Mouse (Mus musculus): ENCODE results near the gene Cdcp2. TPM values are rescaled to one million over a fixed set of nuclear protein-coding genes. Genes with fewer than 3 reads are reported as not detected.

Gene Cdcp2
- polyA plus RNA-seq, 1 experiment from 2014 or later = not detected

DNA sequence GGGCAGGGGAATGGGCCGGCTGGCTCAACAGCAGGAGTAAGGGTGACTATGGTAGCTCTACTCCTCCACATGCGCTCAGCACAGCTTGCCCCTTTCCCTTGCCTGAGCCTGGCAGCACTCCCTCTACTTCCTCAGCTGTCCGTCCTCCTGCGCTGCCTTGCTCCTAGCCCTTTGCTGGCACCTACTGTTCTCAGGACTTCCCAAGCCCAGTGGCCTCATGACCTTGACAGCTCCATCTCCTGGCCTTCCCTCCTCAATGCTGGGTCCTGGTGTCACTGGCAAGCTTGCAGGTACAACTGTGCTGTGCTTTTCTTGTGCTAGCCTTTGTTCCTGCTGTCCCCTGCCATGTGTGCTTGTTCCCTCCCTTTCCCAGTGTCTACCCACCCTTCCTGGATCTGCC lies 13.6 kb upstream of the Cdcp2 start:
- Histone ChIP-seq H3K9me3 (ENCODE audit: control insufficient read depth, low read length) (no peaks in the 10 kb centered on the region), H3K27me3 (replicated peaks; ENCODE audit: control insufficient read depth, insufficient read depth, low read length) (no peaks in the 10 kb centered on the region), H3K36me3 (ENCODE audit: control insufficient read depth, insufficient read depth, low read length) (no peaks in the 10 kb centered on the region), H3K9ac (ENCODE audit: low read depth, low read length) (no peak overlapping the region), H3K4me3 (ENCODE audit: low read length) (no peak overlapping the region), H3K4me2 (ENCODE audit: low read depth, low read length) (no peak overlapping the region), H3K4me1 (ENCODE audit: control insufficient read depth, insufficient read depth, low read length) (no peaks in the 10 kb centered on the region), H3K27ac (ENCODE audit: low read length) (no peak overlapping the region)
- 90% methylated on average over 4 of the region's 4 CpGs for WGBS
- no peak for ATAC-seq

DNA sequence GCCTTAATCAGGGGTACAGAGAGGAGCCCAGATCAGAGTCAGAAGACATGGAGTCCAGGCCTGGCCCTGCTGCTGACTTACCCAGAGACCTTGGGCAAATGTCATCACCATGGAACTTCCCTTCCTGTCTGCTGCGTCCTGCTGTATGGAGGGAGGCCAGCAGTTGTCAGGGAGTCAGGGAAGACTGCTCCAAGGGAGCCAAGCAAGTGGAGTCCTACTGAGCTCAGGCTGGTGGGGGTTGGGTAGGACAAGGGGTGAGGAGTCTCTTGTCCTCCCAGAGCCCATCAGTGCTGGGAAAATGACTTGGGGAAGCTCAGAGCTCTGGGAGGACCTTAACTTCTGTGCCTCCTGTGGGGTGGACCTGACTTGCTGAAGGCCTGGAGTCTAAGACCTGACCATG lies 12.3 kb upstream of the Cdcp2 start:
- H3K4me3 ChIP-seq (ENCODE audit: low read length) = no peak overlapping the region
- WGBS = 26% methylated on average over 1 of the region's 1 CpGs
- no peaks in the 10 kb centered on the region for H3K4me1 ChIP-seq (ENCODE audit: control insufficient read depth, insufficient read depth, low read length)
- H3K4me2 ChIP-seq (ENCODE audit: low read depth, low read length) = no peak overlapping the region
- no peaks in the 10 kb centered on the region for H3K36me3 ChIP-seq (ENCODE audit: control insufficient read depth, insufficient read depth, low read length)
- H3K9ac ChIP-seq (ENCODE audit: low read depth, low read length) = no peak overlapping the region
- H3K9me3 ChIP-seq (ENCODE audit: control insufficient read depth, low read length) = no peaks in the 10 kb centered on the region
- no peak overlapping the region for H3K27ac ChIP-seq (ENCODE audit: low read length)
- H3K27me3 ChIP-seq (replicated peaks; ENCODE audit: control insufficient read depth, insufficient read depth, low read length) = no peaks in the 10 kb centered on the region
- no peak for ATAC-seq

DNA sequence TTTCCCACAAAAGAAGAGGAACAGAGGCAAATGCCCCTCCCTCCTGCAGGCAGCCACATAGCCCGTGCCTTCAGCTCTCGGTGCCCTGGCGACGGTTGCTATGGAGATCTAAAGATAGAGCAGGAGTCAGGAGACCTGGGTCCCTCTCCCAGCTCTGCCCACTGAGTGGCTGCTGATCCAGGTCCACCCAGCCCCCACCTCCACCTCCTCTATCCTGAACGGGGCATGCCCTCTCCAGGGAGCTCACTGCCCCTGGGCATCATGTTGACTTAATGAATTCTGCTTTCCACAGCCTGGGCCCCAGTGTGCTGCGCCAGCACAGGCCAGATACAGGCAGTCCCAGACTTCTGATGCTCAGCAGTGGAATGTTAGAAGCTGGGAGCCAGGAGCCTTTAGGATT lies 11.8 kb upstream of the Cdcp2 start:
- H3K9me3 ChIP-seq (ENCODE audit: control insufficient read depth, low read length) = no peaks in the 10 kb centered on the region
- no peak overlapping the region for H3K4me3 ChIP-seq (ENCODE audit: low read length)
- H3K27ac ChIP-seq (ENCODE audit: low read length) = no peak overlapping the region
- H3K9ac ChIP-seq (ENCODE audit: low read depth, low read length) = no peak overlapping the region
- no peaks in the 10 kb centered on the region for H3K4me1 ChIP-seq (ENCODE audit: control insufficient read depth, insufficient read depth, low read length)
- 17% methylated on average over 6 of the region's 6 CpGs for WGBS
- no peak overlapping the region for H3K4me2 ChIP-seq (ENCODE audit: low read depth, low read length)
- H3K36me3 ChIP-seq (ENCODE audit: control insufficient read depth, insufficient read depth, low read length) = no peaks in the 10 kb centered on the region
- H3K27me3 ChIP-seq (replicated peaks; ENCODE audit: control insufficient read depth, insufficient read depth, low read length) = no peaks in the 10 kb centered on the region
- ATAC-seq = peak; percentile 46; the same call in 1 of the 2 replicates

DNA sequence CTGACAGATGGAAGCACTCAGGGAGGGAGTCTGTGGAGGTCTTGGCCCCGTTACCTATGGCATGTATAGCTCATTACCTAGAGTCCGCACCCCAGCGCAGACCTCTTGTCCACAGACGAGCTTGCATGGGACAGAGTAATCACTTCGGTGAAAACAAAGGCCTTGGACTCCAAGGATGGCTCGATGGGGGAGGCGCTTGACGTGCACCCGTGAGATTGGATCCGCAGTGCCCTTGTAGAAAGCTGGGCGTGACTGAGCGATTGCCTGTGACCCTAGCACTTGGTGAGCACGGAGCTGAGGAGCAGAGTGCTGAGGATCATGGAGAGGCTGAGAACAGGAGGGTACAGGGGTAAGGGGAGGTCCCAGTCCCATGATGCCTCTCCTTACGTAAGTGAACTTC lies 5.0 kb upstream of the Cdcp2 start:
- 82% methylated on average over 14 of the region's 14 CpGs for whole genome bisulfite sequencing
- no peak for ATAC-seq
- H3K4me3 ChIP-seq (ENCODE audit: low read length) = no peak overlapping the region

DNA sequence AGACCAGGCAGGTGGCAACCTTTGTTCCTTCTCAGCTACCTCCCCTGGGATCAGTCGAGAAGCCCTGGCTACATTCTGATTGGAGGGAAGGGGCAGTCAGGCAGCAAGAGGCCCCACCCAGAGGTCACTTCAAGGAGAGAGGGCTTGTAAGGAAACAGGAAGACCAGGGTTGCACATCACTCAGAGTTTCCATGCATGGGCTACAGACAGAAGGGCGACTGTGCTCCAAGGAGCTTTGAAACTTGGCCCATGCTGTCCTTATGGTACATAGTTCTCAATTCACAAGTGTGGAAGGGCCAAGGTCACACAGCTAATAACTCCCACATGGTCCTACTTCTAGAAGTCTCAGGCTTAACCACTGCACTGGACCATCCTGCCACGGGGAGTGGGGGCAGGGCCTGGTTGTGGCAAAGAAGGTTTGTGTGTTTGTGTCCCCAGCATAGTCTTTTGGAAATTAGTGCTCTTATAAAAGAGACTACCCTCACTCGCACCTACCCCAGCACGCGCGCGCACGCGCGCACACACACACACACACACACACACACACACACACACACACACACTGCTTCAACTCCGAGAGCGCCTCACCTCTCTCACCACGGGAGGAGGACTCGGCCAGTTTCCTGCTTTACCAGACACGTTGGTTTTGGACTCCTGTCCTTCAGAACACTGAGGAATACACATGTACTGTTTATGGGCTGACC lies 2.1 kb upstream of the Cdcp2 start:
- no peaks in the 10 kb centered on the region for H3K36me3 ChIP-seq (ENCODE audit: control insufficient read depth, insufficient read depth, low read length)
- H3K27ac ChIP-seq (ENCODE audit: low read length) = no peak overlapping the region
- H3K9me3 ChIP-seq (ENCODE audit: control insufficient read depth, low read length) = no peaks in the 10 kb centered on the region
- peaks cover 6% of the 10 kb centered on the region; the same call in 1 of the 2 replicates for H3K4me1 ChIP-seq (ENCODE audit: control insufficient read depth, insufficient read depth, low read length)
- H3K9ac ChIP-seq (ENCODE audit: low read depth, low read length) = no peak overlapping the region
- H3K27me3 ChIP-seq (replicated peaks; ENCODE audit: control insufficient read depth, insufficient read depth, low read length) = no peaks in the 10 kb centered on the region
- 75% methylated on average over 16 of the region's 16 CpGs for WGBS
- H3K4me3 ChIP-seq (ENCODE audit: low read length) = no peak overlapping the region
- H3K4me2 ChIP-seq (ENCODE audit: low read depth, low read length) = no peak overlapping the region
- ATAC-seq = peak; percentile 58

More for the DNA sequence above, 5.0 kb upstream of the Cdcp2 start:
- Histone ChIP-seq H3K36me3 (ENCODE audit: control insufficient read depth, insufficient read depth, low read length) (no peaks in the 10 kb centered on the region), H3K4me1 (ENCODE audit: control insufficient read depth, insufficient read depth, low read length) (peaks cover 6% of the 10 kb centered on the region; the same call in 1 of the 2 replicates), H3K27ac (ENCODE audit: low read length) (no peak overlapping the region), H3K4me2 (ENCODE audit: low read depth, low read length) (no peak overlapping the region), H3K27me3 (replicated peaks; ENCODE audit: control insufficient read depth, insufficient read depth, low read length) (no peaks in the 10 kb centered on the region), H3K9me3 (ENCODE audit: control insufficient read depth, low read length) (no peaks in the 10 kb centered on the region), H3K9ac (ENCODE audit: low read depth, low read length) (no peak overlapping the region)

DNA sequence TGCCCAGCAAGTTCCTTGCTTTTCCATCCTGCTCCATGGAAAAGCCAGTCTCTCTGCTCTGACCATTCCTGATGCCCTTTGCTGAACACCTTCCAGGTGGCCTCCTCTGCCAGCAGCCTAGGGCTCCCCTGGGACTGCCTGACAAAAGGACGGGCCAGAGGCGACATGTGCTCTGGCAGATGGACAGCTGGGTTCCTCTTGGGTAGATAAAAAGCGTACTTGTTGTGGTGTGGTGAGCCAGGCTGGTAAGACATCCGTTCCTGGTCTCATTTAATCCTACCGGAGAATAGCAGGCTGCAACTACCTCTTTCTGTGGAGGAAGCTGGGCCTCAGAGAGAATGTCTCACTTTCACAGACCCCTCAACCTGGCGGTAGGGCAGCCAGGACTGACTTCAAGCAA lies 648 bp upstream of the Cdcp2 start:
- WGBS = 69% methylated on average over 6 of the region's 6 CpGs
- no peak overlapping the region for H3K4me3 ChIP-seq (ENCODE audit: low read length)
- H3K4me1 ChIP-seq (ENCODE audit: control insufficient read depth, insufficient read depth, low read length) = peaks cover 6% of the 10 kb centered on the region; the same call in 1 of the 2 replicates
- no peak overlapping the region for H3K9ac ChIP-seq (ENCODE audit: low read depth, low read length)
- no peak for ATAC-seq
- H3K9me3 ChIP-seq (ENCODE audit: control insufficient read depth, low read length) = no peaks in the 10 kb centered on the region
- H3K27me3 ChIP-seq (replicated peaks; ENCODE audit: control insufficient read depth, insufficient read depth, low read length) = no peaks in the 10 kb centered on the region
- no peak overlapping the region for H3K27ac ChIP-seq (ENCODE audit: low read length)
- no peaks in the 10 kb centered on the region for H3K36me3 ChIP-seq (ENCODE audit: control insufficient read depth, insufficient read depth, low read length)
- no peak overlapping the region for H3K4me2 ChIP-seq (ENCODE audit: low read depth, low read length)

DNA sequence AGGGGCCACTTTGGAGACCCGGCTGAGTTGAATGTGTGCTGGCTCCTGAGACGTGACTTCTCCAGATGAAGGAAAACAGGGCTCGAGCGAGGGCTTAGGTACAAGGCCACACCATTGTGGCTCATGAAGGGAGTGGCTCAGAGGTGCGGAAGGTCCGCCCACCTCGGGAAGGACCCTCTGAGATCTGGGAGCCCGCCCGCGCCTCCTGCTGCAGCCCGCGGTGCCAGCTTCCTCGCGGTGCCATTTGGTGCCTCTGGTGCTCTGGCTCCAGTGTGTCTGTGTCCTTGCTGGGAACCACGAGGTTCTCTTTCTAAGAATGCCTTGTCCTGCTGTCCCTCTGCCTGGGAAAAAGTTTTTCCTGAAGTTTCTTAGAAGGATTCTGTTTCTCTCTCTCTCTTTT lies 1.2 kb downstream of the Cdcp2 start:
- Histone ChIP-seq H3K4me3 (ENCODE audit: low read length) (no peak overlapping the region), H3K9me3 (ENCODE audit: control insufficient read depth, low read length) (no peaks in the 10 kb centered on the region), H3K4me1 (ENCODE audit: control insufficient read depth, insufficient read depth, low read length) (0 out of 2 replicates have a peak, but pooled peaks cover 6% of the 10 kb centered on the region), H3K9ac (ENCODE audit: low read depth, low read length) (peak overlapping the region; percentile 8; the same call in 1 of the 2 replicates), H3K36me3 (ENCODE audit: control insufficient read depth, insufficient read depth, low read length) (no peaks in the 10 kb centered on the region), H3K27ac (ENCODE audit: low read length) (no peak overlapping the region), H3K4me2 (ENCODE audit: low read depth, low read length) (no peak overlapping the region), H3K27me3 (replicated peaks; ENCODE audit: control insufficient read depth, insufficient read depth, low read length) (no peaks in the 10 kb centered on the region)
- WGBS = 45% methylated on average over 15 of the region's 15 CpGs
- ATAC-seq = no peak

DNA sequence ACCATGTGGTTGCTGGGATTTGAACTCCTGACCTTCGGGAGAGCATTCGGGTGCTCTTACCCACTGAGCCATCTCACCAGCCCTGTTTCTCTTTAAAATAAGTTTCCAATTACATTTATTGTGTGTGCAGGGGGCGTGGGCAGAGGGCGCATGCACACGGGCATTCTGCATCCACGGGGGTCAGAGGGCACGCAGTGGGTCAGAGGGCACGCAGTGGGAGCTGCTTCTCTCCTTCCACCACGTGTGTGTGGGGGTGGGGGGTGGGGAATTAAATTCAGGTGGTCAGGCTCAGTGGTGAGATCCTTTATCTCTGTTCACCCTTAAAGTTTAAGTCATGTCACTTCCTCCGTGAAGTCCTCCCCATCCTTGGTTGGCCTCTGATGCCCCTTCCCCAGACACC lies 1.7 kb downstream of the Cdcp2 start:
- WGBS = 72% methylated on average over 10 of the region's 10 CpGs
- Histone ChIP-seq H3K4me1 (ENCODE audit: control insufficient read depth, insufficient read depth, low read length) (0 out of 2 replicates have a peak, but pooled peaks cover 6% of the 10 kb centered on the region), H3K9ac (ENCODE audit: low read depth, low read length) (no peak overlapping the region), H3K27me3 (replicated peaks; ENCODE audit: control insufficient read depth, insufficient read depth, low read length) (no peaks in the 10 kb centered on the region), H3K36me3 (ENCODE audit: control insufficient read depth, insufficient read depth, low read length) (no peaks in the 10 kb centered on the region), H3K27ac (ENCODE audit: low read length) (no peak overlapping the region), H3K4me2 (ENCODE audit: low read depth, low read length) (no peak overlapping the region), H3K4me3 (ENCODE audit: low read length) (no peak overlapping the region), H3K9me3 (ENCODE audit: control insufficient read depth, low read length) (no peaks in the 10 kb centered on the region)
- ATAC-seq = no peak

DNA sequence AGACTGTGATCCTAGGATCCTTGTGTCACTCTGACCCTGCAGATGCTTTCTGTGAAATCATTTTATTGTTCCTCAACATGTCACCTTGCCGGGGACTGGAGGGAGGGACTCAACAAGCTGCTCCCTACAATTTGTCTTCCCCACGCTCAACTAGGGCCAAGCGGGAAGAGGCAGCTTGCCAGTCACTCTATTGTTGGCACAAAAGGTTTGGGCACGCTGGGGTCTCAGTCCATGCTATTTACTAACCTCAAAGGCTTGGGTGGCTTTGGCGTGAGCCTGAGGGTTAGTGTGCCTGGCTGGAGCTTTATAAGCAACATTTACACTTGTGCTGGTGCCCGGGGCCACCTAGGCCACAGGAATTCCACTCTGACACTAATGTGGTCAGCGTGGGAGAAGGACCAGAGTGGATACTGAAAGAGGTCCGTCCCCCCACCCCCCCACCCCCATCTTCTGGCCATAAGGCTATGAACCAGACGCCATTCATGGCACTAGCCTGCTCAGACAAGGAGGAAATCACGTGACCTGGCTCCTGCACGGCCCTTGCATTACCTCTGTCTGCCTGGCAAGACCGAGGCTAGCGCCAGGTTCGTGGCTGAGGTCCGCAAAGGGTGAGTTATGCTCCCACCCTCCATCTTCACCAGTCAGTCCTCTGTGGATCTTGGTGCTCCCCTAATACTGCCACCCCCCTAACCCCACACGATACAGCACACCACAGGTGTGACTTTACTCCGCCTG lies 2.3 kb downstream of the Cdcp2 start:
- Histone ChIP-seq H3K4me2 (ENCODE audit: low read depth, low read length) (no peak overlapping the region), H3K27me3 (replicated peaks; ENCODE audit: control insufficient read depth, insufficient read depth, low read length) (no peaks in the 10 kb centered on the region), H3K27ac (ENCODE audit: low read length) (no peak overlapping the region), H3K4me1 (ENCODE audit: control insufficient read depth, insufficient read depth, low read length) (0 out of 2 replicates have a peak, but pooled peaks cover 6% of the 10 kb centered on the region), H3K9me3 (ENCODE audit: control insufficient read depth, low read length) (no peaks in the 10 kb centered on the region), H3K9ac (ENCODE audit: low read depth, low read length) (no peak overlapping the region), H3K36me3 (ENCODE audit: control insufficient read depth, insufficient read depth, low read length) (no peaks in the 10 kb centered on the region), H3K4me3 (ENCODE audit: low read length) (no peak overlapping the region)
- 79% methylated on average over 17 of the region's 17 CpGs for WGBS
- no peak for ATAC-seq
